Mouse (Mus musculus): ENCODE data around the gene Trim9.

DNA sequence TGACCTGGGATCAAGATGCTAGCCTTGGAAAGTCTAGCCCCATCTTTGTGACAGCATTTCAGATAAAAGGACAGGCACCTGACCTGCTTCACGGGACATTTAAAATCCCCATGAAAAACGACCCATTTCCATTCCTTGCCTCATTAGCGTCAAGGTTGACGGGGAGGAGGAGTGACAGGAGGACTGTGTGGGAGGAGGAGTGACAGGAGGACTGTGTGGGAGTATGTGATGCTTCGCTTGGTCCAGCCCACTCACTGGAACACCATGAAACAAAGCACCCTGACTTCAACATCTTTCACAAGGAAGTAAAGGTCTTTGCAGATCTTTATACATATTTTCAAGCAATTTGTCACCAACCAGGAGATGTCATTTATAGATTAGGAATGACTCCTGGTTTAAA, 139.2 kb downstream of the Trim9 start:
- no peak for TF ChIP-seq CTCF (IDR thresholded peaks at IDR 0.05; ENCODE audit: borderline replicate concordance, insufficient read depth, low read length)
- TF ChIP-seq POLR2A (IDR thresholded peaks at IDR 0.05; ENCODE audit: low read depth, low read length) = no peak
